Mouse (Mus musculus) ES-Bruce4 (cell line): ENCODE measurements around the gene Rhobtb1. TPM values are rescaled to one million over a fixed set of nuclear protein-coding genes. Genes with fewer than 3 reads are reported as not detected.

Experiments used
- H3K27ac ChIP-seq: 2 replicates; pipeline ENCODE4 v1.5.1; 2012; ENCODE audit warnings: low read length, inconsistent platforms; ENCODE audit not compliant: insufficient read depth
- H3K27me3 ChIP-seq: 2 replicates; pipeline ENCODE4 v1.6.1; 2012; ENCODE audit warnings: mild to moderate bottlenecking, low read length, inconsistent platforms; ENCODE audit not compliant: control insufficient read depth, poor library complexity, insufficient read depth, severe bottlenecking
- H3K36me3 ChIP-seq: 2 replicates; pipeline ENCODE4 v1.6.1; 2012; ENCODE audit warnings: inconsistent platforms, mild to moderate bottlenecking, low read length, moderate library complexity; ENCODE audit not compliant: control insufficient read depth, poor library complexity, insufficient read depth, severe bottlenecking
- H3K4me1 ChIP-seq: one replicate; pipeline ENCODE4 v1.8.1; 2011; ENCODE audit warnings: low read length; ENCODE audit not compliant: control insufficient read depth, insufficient read depth
- H3K4me3 ChIP-seq: 2 replicates; pipeline ENCODE4 v1.5.1; 2011; ENCODE audit warnings: low read depth, mild to moderate bottlenecking, low read length
- H3K9ac ChIP-seq: 2 replicates; pipeline ENCODE4 v1.6.1; 2012; ENCODE audit warnings: low read depth, mild to moderate bottlenecking, inconsistent platforms; ENCODE audit not compliant: poor library complexity, severe bottlenecking
- H3K9me3 ChIP-seq: replicated peaks from 2 replicates; pipeline ENCODE4 v1.6.1; 2012; ENCODE audit warnings: mild to moderate bottlenecking, low read length, inconsistent platforms; ENCODE audit not compliant: control insufficient read depth, poor library complexity, insufficient read depth, severe bottlenecking
- CTCF ChIP-seq: IDR thresholded peaks from one replicate; pipeline ENCODE4 v1.8.1; 2011; ENCODE audit warnings: low read depth, low read length
- EP300 ChIP-seq: IDR thresholded peaks from 2 replicates; pipeline ENCODE4 v1.6.1; 2011; ENCODE audit warnings: low read depth, low read length; ENCODE audit not compliant: insufficient read depth
- POLR2A ChIP-seq: IDR thresholded peaks from one replicate; pipeline ENCODE4 v1.8.1; 2011; ENCODE audit warnings: low read length; ENCODE audit not compliant: insufficient read depth
- polyA plus RNA-seq: library from polyadenylated mRNA; stranded (reverse); fragments of >200 nt; gene quantifications from 2 replicates; pipeline ENCODE4 v1.2.4, GENCODE M21; 2011; ENCODE audit warnings: low read depth; ENCODE audit not compliant: missing spikeins, insufficient read depth, insufficient read length

The Rhobtb1 gene
- polyA plus RNA-seq, 1 experiment, result 2.9 TPM

- H3K9ac ChIP-seq, result no peak overlapping the region
- no peaks in the 10 kb centered on the region for H3K9me3 ChIP-seq
- no peak overlapping the region for H3K27ac ChIP-seq
- TF ChIP-seq EP300 (no peak), CTCF (no peak), POLR2A (no peak)
- H3K4me1 ChIP-seq, result peaks cover 2% of the 10 kb centered on the region
- H3K27me3 ChIP-seq, result no peaks in the 10 kb centered on the region
- no peak overlapping the region for H3K4me3 ChIP-seq
- H3K36me3 ChIP-seq, result no peaks in the 10 kb centered on the region
Observed at GRCm38 (mm10) chr10:69245906-69246668, 94.9 kb downstream of the Rhobtb1 start.

- no peak for TF ChIP-seq EP300
- TF ChIP-seq CTCF, result no peak
- no peak for TF ChIP-seq POLR2A
- no peaks in the 10 kb centered on the region for H3K36me3 ChIP-seq
- no peaks in the 10 kb centered on the region for H3K27me3 ChIP-seq
- H3K4me1 ChIP-seq, result peaks cover 2% of the 10 kb centered on the region
- H3K9ac ChIP-seq, result no peak overlapping the region
- no peak overlapping the region for H3K4me3 ChIP-seq
- no peak overlapping the region for H3K27ac ChIP-seq
- no peaks in the 10 kb centered on the region for H3K9me3 ChIP-seq
Observed at GRCm38 (mm10) chr10:69246762-69247161, 95.5 kb downstream of the Rhobtb1 start.

- Histone ChIP-seq H3K9me3 (no peaks in the 10 kb centered on the region), H3K27ac (no peak overlapping the region), H3K27me3 (no peaks in the 10 kb centered on the region), H3K9ac (no peak overlapping the region), H3K4me1 (peaks cover 2% of the 10 kb centered on the region), H3K36me3 (no peaks in the 10 kb centered on the region), H3K4me3 (no peak overlapping the region)
- no peak for TF ChIP-seq POLR2A
- no peak for TF ChIP-seq CTCF
Observed at GRCm38 (mm10) chr10:69247311-69248033, 96.2 kb downstream of the Rhobtb1 start.

GRCm38 (mm10) chr10:69248261-69249160 is 97.3 kb downstream of the Rhobtb1 start:
- no peaks in the 10 kb centered on the region for H3K9me3 ChIP-seq

GRCm38 (mm10) chr10:69251254-69251653 is 100.0 kb downstream of the Rhobtb1 start:
- TF ChIP-seq POLR2A (no peak), CTCF (no peak), EP300 (no peak)
- H3K4me1 ChIP-seq, result peaks cover 2% of the 10 kb centered on the region
- H3K4me3 ChIP-seq, result no peak overlapping the region
- no peaks in the 10 kb centered on the region for H3K27me3 ChIP-seq
- no peak overlapping the region for H3K27ac ChIP-seq
- no peaks in the 10 kb centered on the region for H3K9me3 ChIP-seq
- H3K9ac ChIP-seq, result no peak overlapping the region
- H3K36me3 ChIP-seq, result no peaks in the 10 kb centered on the region

More at GRCm38 (mm10) chr10:69248261-69249160, 97.3 kb downstream of the Rhobtb1 start:
- Histone ChIP-seq H3K27me3 (no peaks in the 10 kb centered on the region), H3K4me1 (peaks cover 2% of the 10 kb centered on the region), H3K4me3 (no peak overlapping the region), H3K9ac (no peak overlapping the region), H3K36me3 (no peaks in the 10 kb centered on the region), H3K27ac (no peak overlapping the region)
- TF ChIP-seq EP300 (no peak), CTCF (no peak), POLR2A (no peak)
